Mouse (Mus musculus): ENCODE data around the gene Ufc1. TPM values are rescaled to one million over a fixed set of nuclear protein-coding genes. Genes with fewer than 3 reads are reported as not detected.
"Not testable (repeated sequence)": the region's sequence is repeated elsewhere in the genome, so short reads cannot be mapped to it uniquely, and the experiment has no call there.

Gene Ufc1
- 100 to 1,000 TPM; 162 to 182 TPM for total RNA-seq (2021)
- long read RNA-seq, experiment 1, transcript Ufc1-201 (7 exons, 1,007 nt): minor isoform, 20 of 113 reads
- long read RNA-seq, experiment 1, transcript Ufc1-202 (6 exons, 914 nt): major isoform, 83 of 113 reads
- long read RNA-seq, experiment 1, partial matches to known transcripts: 2 of 113 reads
- long read RNA-seq, experiment 1, other reads (novel, unspliced or antisense): 5 of 113 reads
- long read RNA-seq, experiment 2, transcript Ufc1-202 (6 exons, 914 nt): major isoform, 37 of 50 reads
- long read RNA-seq, experiment 2, transcript Ufc1-201 (7 exons, 1,007 nt): minor isoform, 10 of 50 reads
- long read RNA-seq, experiment 2, partial matches to known transcripts: 0 of 50 reads
- long read RNA-seq, experiment 2, other reads (novel, unspliced or antisense): 3 of 50 reads

GRCm38 (mm10) chr1:171294298-171295062 is at the start of gene Ufc1:
Ufc1 (minus strand) TSS chr1:171295024.
- peak; percentile 80 to 82 for DNase-seq

- peak; percentile 51 to 66 for DNase-seq
Measured at GRCm38 (mm10) chr1:171343922-171344677, 49.3 kb upstream of the Ufc1 start.

- DNase-seq: no peak
Measured at GRCm38 (mm10) chr1:171342262-171343207, 47.7 kb upstream of the Ufc1 start.

- no peak for DNase-seq
Measured at GRCm38 (mm10) chr1:171330216-171330560, 35.4 kb upstream of the Ufc1 start.

- peak; percentile 82 to 88 for DNase-seq
Measured at GRCm38 (mm10) chr1:171329433-171330215, 34.8 kb upstream of the Ufc1 start.

- peak; percentile 91 to 92 for DNase-seq
Measured at GRCm38 (mm10) chr1:171328839-171329432, 34.1 kb upstream of the Ufc1 start, which contains the start of gene Dedd. Dedd (plus strand) TSS chr1:171329145.

- no peak for DNase-seq
Measured at GRCm38 (mm10) chr1:171328244-171328643, 33.4 kb upstream of the Ufc1 start.

GRCm38 (mm10) chr1:171326588-171326987 is 31.8 kb upstream of the Ufc1 start:
- DNase-seq: not testable (repeated sequence)

- no peak for DNase-seq
Measured at GRCm38 (mm10) chr1:171325571-171325970, 30.7 kb upstream of the Ufc1 start.

GRCm38 (mm10) chr1:171322012-171322411 is 27.2 kb upstream of the Ufc1 start:
- DNase-seq: no peak

GRCm38 (mm10) chr1:171321415-171321814 is 26.6 kb upstream of the Ufc1 start:
- DNase-seq: peak in 1 of 2 experiments; percentile 52

GRCm38 (mm10) chr1:171320151-171320550 is 25.3 kb upstream of the Ufc1 start:
- no peak for DNase-seq

GRCm38 (mm10) chr1:171319748-171320147 is 24.9 kb upstream of the Ufc1 start:
- DNase-seq: no peak

- no peak for DNase-seq
Measured at GRCm38 (mm10) chr1:171309321-171309720, 14.5 kb upstream of the Ufc1 start.

GRCm38 (mm10) chr1:171306157-171306556 is 11.3 kb upstream of the Ufc1 start:
- DNase-seq: not testable (repeated sequence)

GRCm38 (mm10) chr1:171298226-171298625 is 3.4 kb upstream of the Ufc1 start:
- DNase-seq: no peak

GRCm38 (mm10) chr1:171295063-171295402 is 209 bp upstream of the Ufc1 start:
- DNase-seq: no peak

GRCm38 (mm10) chr1:171293906-171294297 is 922 bp downstream of the Ufc1 start:
- no peak for DNase-seq

GRCm38 (mm10) chr1:171293351-171293750 is 1.5 kb downstream of the Ufc1 start:
- DNase-seq: no peak

GRCm38 (mm10) chr1:171288328-171288727 is 6.5 kb downstream of the Ufc1 start:
- DNase-seq: no peak
